Mouse (Mus musculus): ENCODE measurements around the gene Usp19. TPM values are rescaled to one million over a fixed set of nuclear protein-coding genes. Genes with fewer than 3 reads are reported as not detected.

Usp19 gene
- total and polyA plus RNA-seq, 3 experiments, result 44.7 to 197 (median 87.7) TPM

- ATAC-seq (ENCODE audit: extremely low read depth, insufficient number of reproducible peaks, low FRiP score, poor library complexity, severe bottlenecking) (no peak), DNase-seq (ENCODE audit: low spot score) (peak; percentile 26)
- Histone ChIP-seq H3K27me3 (ENCODE audit: insufficient read depth, low read length) (no peaks in the 10 kb centered on the region), H3K4me3 (ENCODE audit: low read depth, low read length) (peak overlapping the region; percentile 96), H3K9me3 (replicated peaks) (no peaks in the 10 kb centered on the region), H3K36me3 (replicated peaks) (peaks cover 61% of the 10 kb centered on the region), H3K4me1 (ENCODE audit: insufficient read depth, low read depth, low read length) (peaks cover 49% of the 10 kb centered on the region)
- TF ChIP-seq GATA1 (IDR thresholded peaks at IDR 0.05; ENCODE audit: borderline replicate concordance, low read length), result no peak
Observed at GRCm38 (mm10) chr9:108517931-108518332, 27.5 kb downstream of the Usp19 start.

GRCm38 (mm10) chr9:108521604-108522003 is 31.2 kb downstream of the Usp19 start:
- H3K9me3 ChIP-seq (replicated peaks), result no peaks in the 10 kb centered on the region
- ATAC-seq (ENCODE audit: extremely low read depth, insufficient number of reproducible peaks, low FRiP score, poor library complexity, severe bottlenecking), result no peak
- no peak overlapping the region for H3K4me3 ChIP-seq (ENCODE audit: low read depth, low read length)
- no peaks in the 10 kb centered on the region for H3K27me3 ChIP-seq (ENCODE audit: insufficient read depth, low read length)
- no peak for DNase-seq (ENCODE audit: low spot score)
- H3K36me3 ChIP-seq (replicated peaks), result peaks cover 55% of the 10 kb centered on the region
- peaks cover 33% of the 10 kb centered on the region for H3K4me1 ChIP-seq (ENCODE audit: insufficient read depth, low read depth, low read length)
- TF ChIP-seq GATA1 (IDR thresholded peaks at IDR 0.05; ENCODE audit: borderline replicate concordance, low read length) (no peak), CTCF (IDR thresholded peaks at IDR 0.05; ENCODE audit: low read depth, low read length) (no peak), TAL1 (conservative IDR thresholded peaks at IDR 0.05; ENCODE audit: low read depth, low read length) (no peak)

GRCm38 (mm10) chr9:108523341-108523740 is 32.9 kb downstream of the Usp19 start:
- TF ChIP-seq CTCF (IDR thresholded peaks at IDR 0.05; ENCODE audit: low read depth, low read length) (no peak), POLR2AphosphoS5 (IDR thresholded peaks at IDR 0.05; ENCODE audit: insufficient replicate concordance, low read depth, low read length) (no peak), GATA1 (IDR thresholded peaks at IDR 0.05; ENCODE audit: borderline replicate concordance, low read length) (no peak), TAL1 (conservative IDR thresholded peaks at IDR 0.05; ENCODE audit: low read depth, low read length) (no peak), GATA2 (IDR thresholded peaks at IDR 0.05; ENCODE audit: borderline replicate concordance, low read depth, low read length) (no peak)
- Histone ChIP-seq H3K4me1 (ENCODE audit: insufficient read depth, low read depth, low read length) (peaks cover 31% of the 10 kb centered on the region), H3K27me3 (ENCODE audit: insufficient read depth, low read length) (no peaks in the 10 kb centered on the region), H3K4me3 (ENCODE audit: low read depth, low read length) (no peak overlapping the region), H3K36me3 (replicated peaks) (peaks cover 71% of the 10 kb centered on the region), H3K9me3 (replicated peaks) (no peaks in the 10 kb centered on the region)
- ATAC-seq (ENCODE audit: extremely low read depth, insufficient number of reproducible peaks, low FRiP score, poor library complexity, severe bottlenecking), result no peak
- no peak for DNase-seq (ENCODE audit: low spot score)

GRCm38 (mm10) chr9:108525400-108525799 is 35.0 kb downstream of the Usp19 start:
- Histone ChIP-seq H3K4me3 (ENCODE audit: low read depth, low read length) (no peak overlapping the region), H3K36me3 (replicated peaks) (peaks cover 75% of the 10 kb centered on the region), H3K9me3 (replicated peaks) (no peaks in the 10 kb centered on the region), H3K27me3 (ENCODE audit: insufficient read depth, low read length) (no peaks in the 10 kb centered on the region), H3K4me1 (ENCODE audit: insufficient read depth, low read depth, low read length) (peaks cover 14% of the 10 kb centered on the region)
- TF ChIP-seq CTCF (IDR thresholded peaks at IDR 0.05; ENCODE audit: low read depth, low read length) (no peak), POLR2AphosphoS5 (IDR thresholded peaks at IDR 0.05; ENCODE audit: insufficient replicate concordance, low read depth, low read length) (no peak), GATA1 (IDR thresholded peaks at IDR 0.05; ENCODE audit: borderline replicate concordance, low read length) (no peak), GATA2 (IDR thresholded peaks at IDR 0.05; ENCODE audit: borderline replicate concordance, low read depth, low read length) (no peak), TAL1 (conservative IDR thresholded peaks at IDR 0.05; ENCODE audit: low read depth, low read length) (no peak)
- ATAC-seq (ENCODE audit: extremely low read depth, insufficient number of reproducible peaks, low FRiP score, poor library complexity, severe bottlenecking), result no peak
- no peak for DNase-seq (ENCODE audit: low spot score)

GRCm38 (mm10) chr9:108530954-108531353 is 40.6 kb downstream of the Usp19 start:
- DNase-seq (ENCODE audit: low spot score) (no peak), ATAC-seq (ENCODE audit: extremely low read depth, insufficient number of reproducible peaks, low FRiP score, poor library complexity, severe bottlenecking) (no peak)
- H3K4me3 ChIP-seq (ENCODE audit: low read depth, low read length), result no peak overlapping the region
- peaks cover under 1% of the 10 kb centered on the region; the same call in 1 of the 2 replicates for H3K4me1 ChIP-seq (ENCODE audit: insufficient read depth, low read depth, low read length)
- H3K27me3 ChIP-seq (ENCODE audit: insufficient read depth, low read length), result no peaks in the 10 kb centered on the region
- H3K9me3 ChIP-seq (replicated peaks), result no peaks in the 10 kb centered on the region
- peaks cover 95% of the 10 kb centered on the region for H3K36me3 ChIP-seq (replicated peaks)
- TF ChIP-seq GATA1 (IDR thresholded peaks at IDR 0.05; ENCODE audit: borderline replicate concordance, low read length) (no peak), GATA2 (IDR thresholded peaks at IDR 0.05; ENCODE audit: borderline replicate concordance, low read depth, low read length) (no peak), POLR2AphosphoS5 (IDR thresholded peaks at IDR 0.05; ENCODE audit: insufficient replicate concordance, low read depth, low read length) (no peak), CTCF (IDR thresholded peaks at IDR 0.05; ENCODE audit: low read depth, low read length) (no peak), TAL1 (conservative IDR thresholded peaks at IDR 0.05; ENCODE audit: low read depth, low read length) (no peak)

GRCm38 (mm10) chr9:108531496-108531895 is 41.1 kb downstream of the Usp19 start:
- no peak for DNase-seq (ENCODE audit: low spot score)
- no peak overlapping the region for H3K4me3 ChIP-seq (ENCODE audit: low read depth, low read length)
- peaks cover 96% of the 10 kb centered on the region for H3K36me3 ChIP-seq (replicated peaks)
- TF ChIP-seq GATA2 (IDR thresholded peaks at IDR 0.05; ENCODE audit: borderline replicate concordance, low read depth, low read length) (no peak), GATA1 (IDR thresholded peaks at IDR 0.05; ENCODE audit: borderline replicate concordance, low read length) (no peak), TAL1 (conservative IDR thresholded peaks at IDR 0.05; ENCODE audit: low read depth, low read length) (no peak), CTCF (IDR thresholded peaks at IDR 0.05; ENCODE audit: low read depth, low read length) (no peak), POLR2AphosphoS5 (IDR thresholded peaks at IDR 0.05; ENCODE audit: insufficient replicate concordance, low read depth, low read length) (no peak)
- peaks cover 4% of the 10 kb centered on the region; the same call in 1 of the 2 replicates for H3K4me1 ChIP-seq (ENCODE audit: insufficient read depth, low read depth, low read length)
- no peak for ATAC-seq (ENCODE audit: extremely low read depth, insufficient number of reproducible peaks, low FRiP score, poor library complexity, severe bottlenecking)
- H3K27me3 ChIP-seq (ENCODE audit: insufficient read depth, low read length), result no peaks in the 10 kb centered on the region
- H3K9me3 ChIP-seq (replicated peaks), result no peaks in the 10 kb centered on the region

GRCm38 (mm10) chr9:108540846-108541245 is 50.4 kb downstream of the Usp19 start:
- no peak for ATAC-seq (ENCODE audit: extremely low read depth, insufficient number of reproducible peaks, low FRiP score, poor library complexity, severe bottlenecking)
- H3K9me3 ChIP-seq (replicated peaks), result no peaks in the 10 kb centered on the region
- peaks cover 8% of the 10 kb centered on the region; the same call in 1 of the 2 replicates for H3K4me1 ChIP-seq (ENCODE audit: insufficient read depth, low read depth, low read length)
- TF ChIP-seq POLR2AphosphoS5 (IDR thresholded peaks at IDR 0.05; ENCODE audit: insufficient replicate concordance, low read depth, low read length), result no peak
- TF ChIP-seq CTCF (IDR thresholded peaks at IDR 0.05; ENCODE audit: low read depth, low read length), result no peak
- no peak for TF ChIP-seq GATA1 (IDR thresholded peaks at IDR 0.05; ENCODE audit: borderline replicate concordance, low read length)
- TF ChIP-seq GATA2 (IDR thresholded peaks at IDR 0.05; ENCODE audit: borderline replicate concordance, low read depth, low read length), result no peak
- TF ChIP-seq TAL1 (conservative IDR thresholded peaks at IDR 0.05; ENCODE audit: low read depth, low read length), result no peak
- H3K27me3 ChIP-seq (ENCODE audit: insufficient read depth, low read length), result no peaks in the 10 kb centered on the region
- DNase-seq (ENCODE audit: low spot score), result no peak
- H3K36me3 ChIP-seq (replicated peaks), result peaks cover 91% of the 10 kb centered on the region
- no peak overlapping the region for H3K4me3 ChIP-seq (ENCODE audit: low read depth, low read length)

All from G1E (cell line).